Mouse (Mus musculus) heart, embryonic 10.5 days (tissue): Measurements from ENCODE around the gene Limch1. TPM values are rescaled to one million over a fixed set of nuclear protein-coding genes. Genes with fewer than 3 reads are reported as not detected.

Source experiments
- DNase-seq: peaks from one replicate; pipeline ENCODE4 v3.0.0-alpha.2; 2017; ENCODE audit warnings: low spot score
- H3K27ac ChIP-seq: fragments of 300-500 bp; sonication (generic); 2 replicates; pipeline ENCODE4 v1.5.1; 2016; ENCODE audit warnings: mild to moderate bottlenecking
- H3K27me3 ChIP-seq: fragments of 300-500 bp; sonication (generic); 2 replicates; pipeline ENCODE4 v1.6.1; 2016; ENCODE audit warnings: mild to moderate bottlenecking; ENCODE audit not compliant: poor library complexity, insufficient read depth, severe bottlenecking
- H3K36me3 ChIP-seq: fragments of 300-500 bp; sonication (generic); 2 replicates; pipeline ENCODE4 v1.6.1; 2016; ENCODE audit warnings: mild to moderate bottlenecking, moderate library complexity
- H3K4me1 ChIP-seq: fragments of 300-500 bp; sonication (generic); 2 replicates; pipeline ENCODE4 v1.6.1; 2016; ENCODE audit warnings: mild to moderate bottlenecking
- H3K4me3 ChIP-seq: fragments of 300-500 bp; sonication (generic); 2 replicates; pipeline ENCODE4 v1.5.1; 2016; ENCODE audit warnings: mild to moderate bottlenecking, moderate library complexity
- H3K9me3 ChIP-seq: fragments of 300-500 bp; sonication (generic); 2 replicates; pipeline ENCODE4 v1.6.1; 2016; ENCODE audit warnings: mild to moderate bottlenecking, moderate library complexity
- WGBS: fragments of 180-500 bp; shearing (Covaris S2); methylation state at CpG from one replicate; pipeline ENCODE4 v1.1.7; 2016; 5-methylcytosine and 5-hydroxymethylcytosine counted together
- polyA plus RNA-seq: library from polyadenylated mRNA; unstranded; fragments of >200 nt; fragmentation: Nextera tagmentation; extraction: Ambion mirVana; gene quantifications from 2 replicates; pipeline ENCODE4 v1.2.1, GENCODE M21; 2016

Limch1 gene
- polyA plus RNA-seq: 20.8 and 30.1 TPM in 2 replicates

- WGBS: under 1% methylated on average over 50 of the region's 50 CpGs
- peak within 1 kb of the TSS; percentile 69 for H3K27ac ChIP-seq
- peak; percentile 78 for DNase-seq
These were observed at the start of gene Limch1 for GRCm38 (mm10) chr5:66745390-66745995. Gene Limch1, plus strand, starts transcription at chr5:66745827.

GRCm38 (mm10) chr5:66697119-66697518 is 48.5 kb upstream of the Limch1 start:
- H3K9me3 ChIP-seq: no peaks in the 10 kb centered on the region
- no peak overlapping the region for H3K4me3 ChIP-seq
- peaks cover 5% of the 10 kb centered on the region; the same call in 1 of the 2 replicates for H3K4me1 ChIP-seq
- H3K36me3 ChIP-seq: no peaks in the 10 kb centered on the region
- peaks cover 41% of the 10 kb centered on the region for H3K27me3 ChIP-seq
- DNase-seq: no peak
- no peak overlapping the region for H3K27ac ChIP-seq

More at GRCm38 (mm10) chr5:66745390-66745995, at the start of gene Limch1:
- Histone ChIP-seq H3K9me3 (no peaks in the 10 kb centered on the region), H3K4me3 (peak within 1 kb of the TSS; percentile 75), H3K36me3 (no peaks in the 10 kb centered on the region), H3K4me1 (peaks cover 27% of the 10 kb centered on the region), H3K27me3 (peaks cover 88% of the 10 kb centered on the region)

- Histone ChIP-seq H3K4me3 (no peak overlapping the region), H3K9me3 (no peaks in the 10 kb centered on the region), H3K27me3 (peaks cover 55% of the 10 kb centered on the region), H3K27ac (peak overlapping the region; percentile 36; the same call in 1 of the 2 replicates), H3K4me1 (peaks cover 13% of the 10 kb centered on the region), H3K36me3 (no peaks in the 10 kb centered on the region)
- 44% methylated on average over 6 of the region's 6 CpGs for WGBS
- no peak for DNase-seq
These were observed 45.7 kb upstream of the Limch1 start for GRCm38 (mm10) chr5:66699911-66700310.

DNA sequence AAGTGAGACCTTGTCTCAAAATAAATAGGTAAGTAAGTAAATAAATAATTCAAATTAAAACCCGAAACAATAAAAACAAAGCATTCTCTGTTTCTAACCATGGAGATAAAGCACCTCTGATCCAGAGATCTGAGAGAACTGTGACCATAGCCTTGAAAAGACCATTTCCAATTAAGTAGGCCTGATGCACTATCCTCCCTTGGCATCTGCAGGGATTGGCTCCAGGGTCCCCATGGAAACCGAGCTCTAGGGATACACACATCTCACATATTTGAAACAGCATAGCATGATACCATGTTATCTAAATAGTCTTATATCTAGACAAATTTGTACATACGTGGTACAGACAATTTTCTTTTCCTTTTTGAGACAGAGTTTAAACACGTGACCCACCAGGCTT is 43.7 kb upstream of the Limch1 start:
- H3K27me3 ChIP-seq: peaks cover 60% of the 10 kb centered on the region

GRCm38 (mm10) chr5:66703317-66704004 is 42.2 kb upstream of the Limch1 start:
- H3K36me3 ChIP-seq: no peaks in the 10 kb centered on the region
- H3K4me1 ChIP-seq: peaks cover 17% of the 10 kb centered on the region
- H3K9me3 ChIP-seq: no peaks in the 10 kb centered on the region
- H3K27me3 ChIP-seq: peaks cover 73% of the 10 kb centered on the region
- WGBS: 7% methylated on average over 10 of the region's 10 CpGs
- DNase-seq: peak; percentile 91
- no peak overlapping the region for H3K27ac ChIP-seq
- H3K4me3 ChIP-seq: peak overlapping the region; percentile 23; the same call in 1 of the 2 replicates

More for the DNA sequence above, 43.7 kb upstream of the Limch1 start:
- peaks cover 17% of the 10 kb centered on the region for H3K4me1 ChIP-seq
- no peak overlapping the region for H3K27ac ChIP-seq
- WGBS: 84% methylated on average over 4 of the region's 4 CpGs
- no peaks in the 10 kb centered on the region for H3K9me3 ChIP-seq
- DNase-seq: no peak
- no peak overlapping the region for H3K4me3 ChIP-seq
- no peaks in the 10 kb centered on the region for H3K36me3 ChIP-seq

- H3K4me3 ChIP-seq: no peak overlapping the region
- peaks cover 77% of the 10 kb centered on the region for H3K27me3 ChIP-seq
- H3K27ac ChIP-seq: no peak overlapping the region
- DNase-seq: no peak
- 68% methylated on average over 5 of the region's 5 CpGs for WGBS
- no peaks in the 10 kb centered on the region for H3K36me3 ChIP-seq
- peaks cover 17% of the 10 kb centered on the region for H3K4me1 ChIP-seq
- H3K9me3 ChIP-seq: no peaks in the 10 kb centered on the region
These were observed 37.8 kb upstream of the Limch1 start for GRCm38 (mm10) chr5:66707859-66708258.

DNA sequence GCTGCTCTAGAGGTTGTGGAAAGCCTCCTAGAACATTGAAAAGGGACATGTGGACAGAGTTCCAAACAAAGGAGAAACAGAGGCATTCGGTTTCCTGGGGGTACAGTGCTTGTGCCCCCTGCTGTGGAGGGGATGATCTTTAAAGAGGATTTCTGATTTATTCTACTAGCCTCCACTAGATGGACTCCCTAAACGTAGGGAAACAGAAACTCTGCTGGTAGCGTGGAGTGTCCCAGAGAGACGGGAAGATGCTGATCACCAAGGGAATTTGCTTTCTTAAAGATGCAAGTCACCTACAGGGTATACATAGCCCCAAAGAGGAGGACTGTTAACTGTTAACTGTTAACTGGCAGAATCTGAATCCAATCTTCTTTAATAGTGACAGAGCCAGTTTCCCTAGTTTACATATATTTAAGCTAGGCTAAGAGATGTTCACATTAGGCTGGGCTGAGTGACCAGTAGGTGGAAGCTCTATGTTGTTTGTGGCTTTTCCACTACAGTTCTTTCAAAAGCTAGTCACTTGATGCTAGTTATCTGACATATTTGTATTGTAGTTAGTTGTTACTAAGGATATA is 35.1 kb upstream of the Limch1 start:
- DNase-seq: no peak
- Histone ChIP-seq H3K9me3 (no peaks in the 10 kb centered on the region), H3K4me3 (no peak overlapping the region), H3K27ac (no peak overlapping the region), H3K36me3 (no peaks in the 10 kb centered on the region), H3K27me3 (peaks cover 83% of the 10 kb centered on the region), H3K4me1 (peaks cover 26% of the 10 kb centered on the region)
- 14% methylated on average over 4 of the region's 4 CpGs for WGBS

DNA sequence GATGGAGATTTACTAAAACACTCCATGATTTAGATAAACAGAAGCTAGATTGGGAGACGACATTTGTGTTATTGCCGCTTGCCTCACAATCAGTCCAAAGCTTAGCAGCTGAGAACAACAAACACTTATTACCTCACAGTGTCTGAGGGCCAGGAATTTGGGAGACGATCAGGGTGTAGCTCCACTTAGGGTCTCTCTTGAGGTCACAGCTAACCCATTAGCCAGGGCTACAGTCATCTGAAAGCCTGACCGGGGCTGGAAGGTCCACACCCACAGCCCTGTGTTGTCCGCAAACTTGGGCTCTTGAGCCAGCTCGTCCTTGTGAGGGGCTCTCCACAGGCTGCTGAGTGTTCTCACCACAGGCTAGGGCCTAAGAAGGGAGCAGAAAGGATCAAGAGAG is 32.8 kb upstream of the Limch1 start:
- peak overlapping the region; percentile 77 for H3K27ac ChIP-seq
- DNase-seq: no peak
- no peaks in the 10 kb centered on the region for H3K36me3 ChIP-seq
- H3K4me1 ChIP-seq: peaks cover 30% of the 10 kb centered on the region
- 44% methylated on average over 6 of the region's 6 CpGs for WGBS
- no peak overlapping the region for H3K4me3 ChIP-seq
- no peaks in the 10 kb centered on the region for H3K9me3 ChIP-seq
- H3K27me3 ChIP-seq: peaks cover 81% of the 10 kb centered on the region

GRCm38 (mm10) chr5:66715498-66715931 is 30.1 kb upstream of the Limch1 start:
- H3K4me1 ChIP-seq: peaks cover 34% of the 10 kb centered on the region
- H3K4me3 ChIP-seq: no peak overlapping the region
- H3K9me3 ChIP-seq: no peaks in the 10 kb centered on the region
- WGBS: 9% methylated on average over 4 of the region's 4 CpGs
- peak; percentile 83 for DNase-seq
- H3K27me3 ChIP-seq: peaks cover 82% of the 10 kb centered on the region
- peak overlapping the region; percentile 23; the same call in 1 of the 2 replicates for H3K27ac ChIP-seq
- H3K36me3 ChIP-seq: no peaks in the 10 kb centered on the region

DNA sequence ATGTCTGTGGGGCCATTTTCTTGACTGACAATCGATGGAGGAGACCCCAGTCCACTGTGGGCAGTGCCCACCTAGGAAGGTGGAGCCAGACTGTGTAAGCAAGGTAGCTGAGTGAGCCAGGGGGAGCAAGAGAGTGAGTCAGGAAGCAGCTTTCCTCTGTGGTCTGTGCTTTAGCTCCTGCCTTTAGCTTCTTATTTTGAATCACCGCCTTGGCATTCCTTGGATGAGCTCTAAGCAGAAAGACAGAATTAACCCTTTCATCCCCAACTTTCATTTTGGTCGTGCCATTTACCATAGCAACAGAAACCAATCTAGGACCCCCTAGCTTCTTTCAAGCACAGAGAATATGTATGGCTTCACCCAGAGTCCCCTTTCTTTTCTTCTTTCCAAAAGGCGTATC is 27.7 kb upstream of the Limch1 start:
- Histone ChIP-seq H3K9me3 (no peaks in the 10 kb centered on the region), H3K27me3 (peaks cover 84% of the 10 kb centered on the region), H3K27ac (no peak overlapping the region), H3K36me3 (no peaks in the 10 kb centered on the region), H3K4me3 (no peak overlapping the region), H3K4me1 (peaks cover 27% of the 10 kb centered on the region)
- 53% methylated on average over 4 of the region's 4 CpGs for WGBS
- peak; percentile 52 for DNase-seq

DNA sequence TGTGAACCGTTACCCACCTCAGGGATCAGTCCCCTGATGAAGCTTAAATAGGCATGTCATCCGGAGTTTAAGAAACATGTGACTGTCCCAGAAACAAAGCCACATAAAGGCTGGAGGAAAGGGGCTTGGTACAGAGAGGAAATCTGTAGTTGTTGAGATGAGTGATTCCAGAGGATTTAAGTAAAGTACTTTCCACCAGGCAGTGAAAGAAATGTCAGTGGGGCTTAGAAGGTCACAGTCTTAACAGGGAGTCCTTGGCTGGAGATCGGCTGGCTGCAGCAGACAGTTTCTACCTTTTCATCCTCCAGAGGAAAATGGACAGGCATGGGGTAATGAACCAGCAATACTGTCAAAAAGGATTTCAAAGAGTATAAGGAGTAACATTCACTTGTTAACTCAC is 27.2 kb upstream of the Limch1 start:
- H3K4me1 ChIP-seq: peaks cover 25% of the 10 kb centered on the region
- no peak overlapping the region for H3K27ac ChIP-seq
- H3K36me3 ChIP-seq: no peaks in the 10 kb centered on the region
- peaks cover 84% of the 10 kb centered on the region for H3K27me3 ChIP-seq
- peak; percentile 35 for DNase-seq
- 49% methylated on average over 3 of the region's 3 CpGs for WGBS
- H3K4me3 ChIP-seq: no peak overlapping the region
- H3K9me3 ChIP-seq: no peaks in the 10 kb centered on the region

- Histone ChIP-seq H3K36me3 (no peaks in the 10 kb centered on the region), H3K27me3 (peaks cover 84% of the 10 kb centered on the region), H3K4me1 (peaks cover 25% of the 10 kb centered on the region), H3K4me3 (no peak overlapping the region), H3K27ac (no peak overlapping the region), H3K9me3 (no peaks in the 10 kb centered on the region)
- DNase-seq: peak; percentile 71
- 67% methylated on average over 7 of the region's 7 CpGs for WGBS
These were observed 26.7 kb upstream of the Limch1 start for GRCm38 (mm10) chr5:66718880-66719279.

DNA sequence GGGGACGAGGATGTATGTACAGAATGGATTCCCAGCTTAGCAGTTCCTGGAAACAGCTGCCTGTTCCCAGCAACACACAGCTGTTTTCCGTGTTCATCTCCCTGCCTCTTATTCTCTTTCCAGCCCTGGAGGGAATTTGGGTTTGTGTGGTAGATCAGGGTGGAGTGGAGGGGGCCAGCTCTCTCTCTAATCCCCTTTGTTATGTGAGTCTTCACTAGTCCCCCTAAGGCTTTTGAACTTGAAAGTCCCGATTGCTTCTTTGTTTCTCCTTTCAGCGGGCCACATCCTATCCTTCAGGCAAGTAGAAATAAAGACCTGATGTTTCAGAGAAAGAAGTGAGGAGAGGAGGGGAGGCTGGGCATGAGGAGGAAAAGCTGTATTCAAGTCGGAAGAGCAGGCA is 24.7 kb upstream of the Limch1 start:
- Histone ChIP-seq H3K27me3 (peaks cover 97% of the 10 kb centered on the region), H3K4me3 (no peak overlapping the region), H3K4me1 (peaks cover 8% of the 10 kb centered on the region), H3K27ac (no peak overlapping the region), H3K36me3 (no peaks in the 10 kb centered on the region), H3K9me3 (no peaks in the 10 kb centered on the region)
- WGBS: 28% methylated on average over 5 of the region's 5 CpGs
- no peak for DNase-seq
